Mouse (Mus musculus): ENCODE measurements around the gene Trio.
A peak's percentile ranks its signal among the peaks of the same experiment; 100 is the strongest.
"Not testable (repeated sequence)": the region's sequence is repeated elsewhere in the genome, so short reads cannot be mapped to it uniquely, and the experiment has no call there.

Gene Trio

DNA sequence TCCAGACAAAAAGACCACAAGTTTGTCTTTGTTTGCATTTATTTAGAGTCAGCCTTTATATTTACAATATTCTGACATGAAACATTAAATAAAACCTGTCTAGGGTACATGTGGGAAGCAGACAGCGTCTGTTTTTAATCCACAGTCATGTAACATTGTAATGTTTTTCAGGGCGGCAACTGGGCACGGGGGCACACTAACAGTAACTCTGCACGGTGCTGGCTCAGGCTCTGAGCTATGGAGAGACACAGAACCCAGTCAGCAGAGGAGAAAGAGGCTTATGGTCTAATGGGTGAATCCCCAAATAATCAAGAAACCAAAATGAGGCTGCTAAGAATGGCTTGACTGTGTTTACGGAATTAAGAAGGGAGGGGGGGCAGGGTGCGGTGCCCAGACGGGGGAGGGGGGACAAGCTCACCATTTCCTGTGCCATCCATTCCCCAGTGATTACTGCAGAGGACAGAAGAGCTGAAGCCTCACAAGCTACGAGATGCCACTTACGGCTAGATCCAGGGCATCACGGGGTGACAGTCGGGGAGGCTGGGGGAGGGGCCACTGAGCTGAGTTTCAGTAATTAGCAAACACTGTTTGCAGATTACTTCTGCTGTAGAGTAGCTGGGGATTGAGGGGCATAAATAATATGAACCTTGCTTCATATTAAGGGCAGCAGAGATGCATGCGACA is 255.0 kb downstream of the Trio start:
- DNase-seq (ENCODE audit: low spot score): no peak

DNA sequence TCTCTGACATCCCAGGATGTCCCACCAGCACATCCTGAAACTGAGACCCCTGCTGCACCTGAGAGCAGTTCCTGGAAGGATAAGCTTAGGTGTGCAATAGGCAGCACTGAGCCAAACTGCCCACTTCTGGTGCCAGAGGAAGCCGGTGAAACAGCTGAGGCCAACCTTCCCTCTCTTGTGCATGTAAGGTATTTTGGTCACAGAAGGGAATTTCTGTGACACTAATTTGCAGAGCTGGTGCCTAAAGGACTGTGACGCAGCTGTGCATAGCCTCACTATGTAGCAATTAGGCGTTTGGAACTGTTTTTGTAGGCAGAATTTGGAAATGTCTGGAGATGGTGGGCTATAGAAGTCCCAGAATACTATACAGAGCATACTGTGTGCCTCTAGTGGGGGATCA is 264.2 kb downstream of the Trio start:
- DNase-seq (ENCODE audit: low spot score): no peak

DNA sequence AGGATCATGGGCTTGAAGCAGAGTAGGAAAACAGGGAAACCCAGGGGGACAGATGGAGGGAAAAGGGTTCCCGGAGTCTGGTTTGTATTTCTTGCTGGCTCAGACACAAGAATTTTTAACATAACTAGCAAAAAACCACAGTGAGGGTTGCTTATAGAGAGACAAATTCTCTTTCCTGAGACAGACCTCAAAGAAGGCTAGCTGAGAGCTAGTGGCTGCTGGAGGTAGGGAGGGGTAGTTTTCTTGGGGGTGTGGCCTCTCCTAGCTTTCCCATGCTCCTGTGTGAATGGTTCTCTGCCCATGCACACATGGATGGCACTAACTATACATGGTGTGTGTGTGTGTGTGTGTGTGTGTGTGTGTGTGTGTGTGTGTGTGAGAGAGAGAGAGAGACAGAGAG is 265.0 kb downstream of the Trio start:
- DNase-seq (ENCODE audit: low spot score): no peak

DNA sequence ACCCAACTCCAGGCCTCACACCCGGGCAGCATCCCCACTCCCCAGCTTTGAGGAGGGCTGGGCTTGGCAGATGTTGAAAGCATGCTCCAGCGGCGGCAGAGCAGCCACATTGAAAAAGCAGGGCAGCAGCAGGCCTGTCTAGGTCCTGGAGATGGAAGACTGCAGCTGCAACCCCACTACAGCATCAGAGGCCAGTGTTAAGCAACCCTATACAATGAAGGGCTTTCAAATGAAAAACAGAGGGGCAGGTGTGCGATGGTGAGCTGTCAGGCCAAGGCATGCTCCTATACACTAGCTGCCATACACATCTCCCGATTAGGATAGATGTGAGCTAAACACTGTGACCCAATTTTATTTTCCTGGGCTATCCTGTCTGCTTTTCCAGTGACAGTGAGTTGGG is 265.8 kb downstream of the Trio start:
- DNase-seq (ENCODE audit: low spot score): no peak

DNA sequence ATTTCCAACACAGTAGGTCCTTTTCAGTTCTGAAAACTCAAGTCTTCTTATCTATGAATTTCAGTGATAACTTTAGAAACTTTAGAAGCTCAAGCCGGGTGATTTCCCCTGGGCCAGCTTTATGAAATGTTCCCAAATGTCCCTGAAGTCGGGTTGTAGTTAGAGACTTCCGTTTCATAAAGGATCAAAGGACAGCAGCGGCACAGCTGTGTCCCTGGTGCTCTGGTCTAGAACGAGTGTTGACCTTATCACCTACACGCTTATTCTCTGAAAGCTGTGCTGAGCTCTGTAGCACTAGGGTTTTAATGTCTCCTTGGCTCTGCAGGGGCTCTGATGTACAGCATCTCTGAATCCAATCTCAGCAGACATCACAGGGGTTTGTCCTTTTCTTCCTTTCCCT is 267.0 kb downstream of the Trio start:
- DNase-seq (ENCODE audit: low spot score): no peak

DNA sequence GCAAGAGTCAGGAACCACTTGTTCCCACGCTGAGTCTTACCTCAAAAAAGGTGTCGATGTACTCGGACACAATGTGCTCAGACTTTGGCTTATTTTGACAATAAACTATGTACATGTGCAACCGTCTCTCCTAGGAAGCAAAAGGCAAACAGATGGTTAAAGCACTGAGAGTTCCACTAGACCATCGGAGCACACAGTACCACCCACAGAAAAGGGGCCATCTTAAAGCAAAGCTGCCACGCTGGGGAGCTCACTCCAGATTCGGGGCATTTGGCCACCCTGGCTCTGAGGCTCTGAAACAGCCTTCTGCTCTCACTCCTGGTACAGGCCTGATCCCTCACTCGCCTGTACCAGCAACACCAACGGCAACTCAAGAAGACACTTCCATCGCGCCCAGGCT is 269.2 kb downstream of the Trio start:
- DNase-seq (ENCODE audit: low spot score): no peak

DNA sequence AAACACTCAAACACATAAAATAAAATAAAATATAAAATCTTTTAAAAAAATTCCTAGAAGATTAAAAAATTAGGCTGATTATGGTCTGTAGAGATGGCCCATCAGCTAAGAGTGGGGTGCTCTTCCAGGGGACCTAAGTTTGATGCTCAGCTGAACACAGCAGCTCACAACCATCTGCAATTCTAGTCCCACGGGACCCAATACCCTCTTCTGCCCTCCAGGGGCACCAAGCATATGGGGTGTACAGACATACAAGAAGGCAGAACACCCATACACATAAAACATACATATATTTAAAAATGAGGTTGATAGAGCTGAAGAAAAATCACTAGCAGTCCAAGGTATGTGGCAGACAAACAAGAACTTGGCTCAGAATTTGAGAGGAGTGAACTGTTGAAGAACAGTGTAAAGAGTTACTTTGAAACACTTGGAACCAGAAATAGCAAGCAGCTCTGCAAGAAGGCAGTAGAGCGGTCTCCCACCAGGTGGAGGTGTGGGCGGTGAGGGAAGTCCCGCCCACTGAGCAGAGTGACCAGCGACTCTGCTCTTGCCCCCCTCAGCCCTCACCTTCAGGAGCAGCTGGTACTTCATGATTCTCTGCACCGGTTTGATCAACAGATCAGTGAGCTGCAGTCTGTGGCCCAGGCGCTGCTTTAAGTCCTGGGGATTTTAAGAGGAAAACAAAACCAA is 270.9 kb downstream of the Trio start:
- peak; percentile 57 for DNase-seq (ENCODE audit: low spot score)

DNA sequence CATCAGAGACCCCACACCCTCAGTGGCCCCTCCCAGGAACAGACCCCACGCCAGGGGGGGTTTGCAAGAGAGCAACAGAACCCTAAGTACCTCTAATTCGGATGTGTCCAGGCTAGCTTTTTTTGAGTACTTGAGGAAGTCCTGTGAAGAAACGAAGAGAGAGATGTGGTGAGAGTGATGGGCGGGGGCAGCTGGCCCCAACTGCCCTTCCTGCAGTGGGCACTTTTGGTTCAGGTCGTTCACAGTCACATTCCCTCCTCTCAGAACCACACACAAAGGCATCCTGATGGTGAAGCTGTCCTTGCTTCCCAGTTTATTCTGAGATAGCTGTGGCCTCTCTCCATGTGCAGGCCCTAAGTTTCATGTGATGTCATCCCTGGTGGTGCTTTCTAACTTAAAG is 271.7 kb downstream of the Trio start:
- DNase-seq (ENCODE audit: low spot score): no peak

DNA sequence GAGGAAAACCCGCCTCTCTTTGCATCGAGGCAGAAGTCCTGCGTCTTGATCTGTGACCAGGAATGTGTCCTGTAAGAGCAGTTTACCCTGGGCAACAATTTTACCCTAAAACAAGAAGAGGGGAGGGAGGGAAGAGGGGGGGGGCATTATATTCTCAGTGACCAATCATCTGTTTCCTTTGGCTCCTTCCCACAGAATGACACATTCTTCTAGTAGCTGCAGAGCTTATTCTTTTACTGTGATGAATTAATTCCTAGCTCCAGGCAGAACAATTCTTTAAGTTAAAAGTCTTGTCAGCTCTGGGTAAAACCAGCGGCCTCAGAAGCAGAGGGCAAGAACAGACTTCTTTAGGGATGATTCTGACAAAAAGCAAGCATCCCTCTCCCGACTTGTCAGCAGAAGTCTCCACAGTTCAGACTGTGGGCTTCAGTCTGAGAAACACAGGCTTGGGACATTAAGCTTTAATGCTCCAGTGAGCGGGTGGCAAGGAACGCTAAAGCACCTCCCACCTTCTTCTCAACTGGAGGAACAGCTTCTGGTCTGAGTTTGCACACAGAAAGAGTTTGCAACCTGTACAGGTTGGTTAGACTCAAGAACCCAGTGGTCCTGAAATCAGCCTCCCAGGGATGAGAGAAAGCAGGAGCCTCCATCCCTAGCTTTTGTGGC is 272.8 kb downstream of the Trio start:
- no peak for DNase-seq (ENCODE audit: low spot score)

DNA sequence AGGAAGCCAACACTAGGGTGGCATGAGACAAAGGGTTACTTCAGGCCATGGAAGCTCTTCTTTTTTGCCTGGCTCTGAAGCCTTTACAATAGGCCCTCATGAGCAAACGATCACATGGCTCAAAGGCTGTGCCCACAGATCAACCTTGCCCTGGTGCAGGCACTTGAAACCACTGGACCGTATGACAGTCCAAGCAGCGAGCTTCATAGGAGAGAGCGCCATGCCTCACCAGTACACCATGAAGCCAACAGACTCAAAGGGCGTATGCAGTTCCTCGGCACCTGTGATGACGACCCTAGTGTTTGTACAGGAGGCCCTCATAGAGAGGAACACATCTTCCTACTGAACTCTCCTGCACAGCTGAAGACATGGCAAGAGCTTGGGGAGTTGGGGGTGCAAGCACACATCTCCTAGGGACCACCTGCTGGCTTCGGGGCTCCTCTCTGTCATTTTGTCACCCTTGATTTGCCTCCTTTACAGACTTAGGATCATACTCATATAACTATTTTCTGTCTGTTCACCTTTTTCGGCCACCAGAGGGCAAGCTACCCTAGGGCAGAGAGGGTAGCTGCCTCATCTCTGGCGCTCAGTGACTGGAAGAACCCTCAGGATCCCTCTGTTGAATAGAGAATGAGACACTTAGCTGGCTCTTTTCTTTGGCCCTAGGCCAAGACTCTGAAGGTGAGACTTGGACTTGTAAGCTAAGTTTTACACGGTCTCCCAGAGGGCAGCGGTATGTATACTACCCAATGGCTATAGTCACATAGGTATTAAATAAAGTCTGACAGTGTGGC is 273.8 kb downstream of the Trio start:
- peak; percentile 83 for DNase-seq (ENCODE audit: low spot score)

DNA sequence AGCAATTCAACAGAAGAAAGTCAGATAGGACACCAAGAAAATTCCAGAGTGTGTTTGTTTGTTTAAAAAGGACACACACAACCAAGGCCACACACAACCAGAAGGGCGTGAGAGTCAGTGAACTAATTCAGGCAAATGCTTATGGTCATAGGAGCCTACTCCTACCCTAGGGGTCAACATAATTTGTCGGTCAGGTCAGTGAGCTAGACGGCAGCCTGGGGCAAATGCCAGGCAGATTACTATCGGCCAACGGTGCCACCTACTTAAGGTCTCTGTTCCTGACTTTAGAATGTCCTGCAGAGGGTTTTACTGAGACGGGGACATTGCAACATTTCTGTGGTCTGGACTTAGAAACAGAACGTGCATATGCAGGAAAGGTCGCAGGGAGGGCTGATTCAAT is 276.9 kb downstream of the Trio start:
- DNase-seq (ENCODE audit: low spot score): no peak

DNA sequence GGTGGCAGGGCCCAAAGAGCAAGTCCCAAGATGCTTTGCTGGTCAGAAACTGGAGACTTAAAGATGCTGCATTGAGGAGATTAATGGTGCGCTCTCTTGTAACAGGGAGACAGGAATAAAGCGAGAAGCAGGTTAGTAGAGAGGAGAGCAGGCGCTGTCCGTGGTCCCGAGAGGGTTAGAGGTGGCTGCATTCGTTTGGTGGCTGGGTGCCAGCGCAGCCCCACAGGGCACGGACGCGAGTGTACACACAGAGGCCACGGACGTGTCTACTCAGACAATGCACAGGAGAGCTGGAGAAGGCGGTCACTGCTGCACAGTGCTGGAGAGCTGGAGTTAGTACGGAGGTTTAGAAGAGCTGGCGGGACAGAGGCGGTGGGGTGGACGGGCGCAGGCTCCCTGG is 278.1 kb downstream of the Trio start:
- no peak for DNase-seq (ENCODE audit: low spot score)

DNA sequence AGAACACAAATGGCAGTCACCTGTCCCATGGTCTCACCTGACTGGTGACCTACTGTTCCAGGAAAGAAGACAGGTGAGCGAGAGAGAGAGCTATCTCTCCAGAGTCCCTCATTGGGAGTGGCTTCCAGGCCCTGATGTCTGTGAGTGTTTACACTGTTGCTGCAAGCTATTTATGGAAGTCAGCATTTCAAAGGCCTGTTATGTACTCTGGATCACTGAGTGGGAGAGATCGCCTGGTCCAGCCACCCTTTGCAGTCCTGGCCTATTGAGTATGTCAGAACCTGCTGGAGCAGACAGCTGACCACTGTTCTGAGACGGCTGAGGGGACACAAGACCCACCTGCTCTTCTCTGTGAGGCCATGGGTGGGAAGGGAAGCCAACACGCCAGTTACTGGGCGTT is 280.7 kb downstream of the Trio start:
- no peak for DNase-seq (ENCODE audit: low spot score)

DNA sequence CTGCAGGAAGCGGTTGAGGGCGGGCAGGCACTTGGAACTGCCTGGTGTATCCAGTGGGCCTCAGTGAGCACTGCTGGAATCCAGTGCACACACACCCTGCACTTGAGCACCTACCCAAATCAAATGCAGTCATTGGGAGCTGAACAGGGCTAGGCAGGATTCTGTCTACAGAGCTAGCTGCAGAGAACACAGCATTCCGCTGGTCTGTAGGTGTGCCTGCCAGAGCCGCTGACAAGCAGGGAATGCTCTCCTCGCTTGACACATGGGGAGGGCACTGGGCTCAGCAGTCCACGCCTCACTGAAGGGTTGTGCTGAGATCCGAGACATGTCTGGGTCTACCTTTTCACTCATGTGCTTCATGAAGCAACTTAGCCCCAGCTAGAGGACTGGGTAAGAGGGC is 285.6 kb downstream of the Trio start:
- DNase-seq (ENCODE audit: low spot score): no peak

DNA sequence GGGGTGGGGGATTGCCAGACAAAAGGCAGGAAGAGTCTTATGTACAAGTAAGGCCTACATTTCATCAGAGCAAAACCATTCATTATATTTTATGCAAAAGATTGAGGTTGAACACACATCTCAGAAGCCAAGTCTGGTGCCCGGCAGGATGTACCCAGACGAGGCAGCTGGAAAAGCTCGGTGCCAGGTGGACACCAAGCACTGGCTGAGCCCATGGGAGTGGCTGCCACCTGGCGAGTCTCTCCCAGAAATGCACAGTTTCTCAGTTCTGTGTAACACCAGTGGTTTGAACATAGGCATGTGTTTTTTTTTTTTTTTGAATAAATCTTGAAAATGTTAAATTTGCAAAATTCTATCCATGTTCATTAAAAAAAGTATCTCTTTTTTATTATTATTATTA is 293.8 kb downstream of the Trio start:
- DNase-seq (ENCODE audit: low spot score): no peak

DNA sequence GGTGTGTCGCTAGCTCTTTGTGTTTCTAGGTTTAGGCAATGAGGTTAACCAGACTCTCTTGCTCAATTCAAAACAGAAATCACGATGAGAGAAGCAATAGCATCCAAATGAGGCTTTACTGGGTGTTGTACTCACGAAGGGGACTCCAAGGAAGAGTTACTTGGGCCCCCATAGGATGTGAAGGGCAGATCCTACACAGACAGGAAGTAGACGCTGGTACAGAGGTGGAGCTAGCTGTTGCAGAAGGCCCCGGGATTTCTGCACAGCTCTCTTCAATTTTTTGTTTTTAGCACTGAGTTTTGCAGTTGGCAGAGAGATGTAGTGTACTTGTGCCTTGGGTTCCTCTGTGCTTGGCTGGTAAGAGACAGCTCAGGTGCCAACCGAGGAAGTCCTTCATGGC is 299.4 kb downstream of the Trio start:
- DNase-seq (ENCODE audit: low spot score): no peak

DNA sequence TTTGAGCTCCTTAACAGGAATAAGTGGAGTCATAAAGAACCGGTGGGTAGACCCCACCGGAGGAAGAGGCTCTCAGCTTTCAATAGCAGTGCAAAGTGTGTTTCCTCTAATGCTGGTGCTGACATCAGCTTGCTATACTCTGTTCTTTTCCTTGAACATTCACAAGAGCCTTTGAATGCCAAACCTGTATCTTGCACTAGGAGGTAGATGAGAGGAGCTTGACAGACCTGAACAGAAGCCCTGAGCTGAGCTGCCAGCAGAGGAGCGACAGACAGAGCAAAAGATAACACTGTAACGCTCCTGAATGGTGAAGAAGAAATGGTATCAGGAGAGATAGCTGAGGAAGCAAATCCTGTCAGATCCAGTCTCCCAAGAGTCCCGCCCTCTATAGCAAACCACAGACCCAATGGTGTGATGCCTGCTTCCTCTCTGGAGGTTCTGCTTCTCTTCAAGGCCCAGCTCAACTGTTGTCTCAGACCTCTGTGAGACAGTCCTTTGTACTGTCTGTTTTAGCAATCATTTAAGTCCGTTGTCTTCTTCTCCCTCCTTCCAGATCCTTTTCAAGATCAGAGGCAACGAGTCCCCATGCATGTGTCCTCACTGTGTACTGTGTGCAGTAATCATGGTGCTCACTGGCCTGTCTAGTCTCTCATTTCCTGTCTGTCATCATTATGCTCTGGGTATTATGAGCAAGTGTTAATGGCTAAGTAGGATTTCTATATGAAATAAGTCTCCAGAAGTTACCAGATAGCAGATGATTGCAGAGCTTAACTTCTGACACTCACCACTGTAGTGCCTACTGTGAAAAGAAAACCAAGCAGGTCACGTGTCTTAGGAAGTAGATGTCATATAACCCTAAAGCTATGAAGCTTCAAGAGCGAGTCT is 300.6 kb downstream of the Trio start:
- no peak for DNase-seq (ENCODE audit: low spot score)

DNA sequence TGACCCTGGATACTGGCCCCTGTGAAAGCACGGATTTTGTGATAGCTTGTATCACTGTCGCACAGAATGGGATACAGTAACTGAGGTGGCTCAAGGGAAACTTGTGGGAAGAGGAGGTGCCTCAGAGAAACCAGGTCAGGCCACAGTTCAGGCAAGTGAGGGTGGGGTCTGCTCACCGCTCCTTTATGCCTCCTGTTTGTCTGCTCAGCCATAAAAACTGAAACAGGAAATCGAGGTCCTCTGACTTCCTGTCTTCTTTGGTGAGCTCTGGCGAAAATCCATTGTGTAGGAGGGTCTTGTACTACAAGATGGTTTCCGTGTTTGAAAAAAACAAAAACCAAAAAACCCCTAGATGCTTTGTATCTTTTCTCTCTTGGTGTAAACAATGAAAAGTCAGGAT is 301.4 kb downstream of the Trio start:
- DNase-seq (ENCODE audit: low spot score): no peak

DNA sequence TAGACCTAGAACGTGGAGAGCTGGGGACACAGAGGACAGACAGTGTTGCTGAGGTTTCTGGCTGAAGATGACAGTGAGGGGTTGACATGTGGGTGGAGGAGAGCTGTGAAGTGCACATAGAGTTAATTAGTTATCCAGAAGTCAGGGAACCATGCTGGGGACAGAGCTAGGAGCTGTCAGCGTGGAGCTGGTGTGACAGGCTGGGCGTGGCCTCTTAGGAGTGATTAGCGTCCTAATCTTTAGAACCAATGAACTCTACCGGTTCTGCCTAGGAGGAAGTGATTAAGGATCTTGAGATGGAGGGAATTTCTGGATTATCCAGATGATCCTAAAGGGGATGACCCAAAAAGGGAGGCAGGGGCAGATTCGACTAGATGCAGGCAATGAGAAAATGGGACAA is 301.9 kb downstream of the Trio start:
- no peak for DNase-seq (ENCODE audit: low spot score)

DNA sequence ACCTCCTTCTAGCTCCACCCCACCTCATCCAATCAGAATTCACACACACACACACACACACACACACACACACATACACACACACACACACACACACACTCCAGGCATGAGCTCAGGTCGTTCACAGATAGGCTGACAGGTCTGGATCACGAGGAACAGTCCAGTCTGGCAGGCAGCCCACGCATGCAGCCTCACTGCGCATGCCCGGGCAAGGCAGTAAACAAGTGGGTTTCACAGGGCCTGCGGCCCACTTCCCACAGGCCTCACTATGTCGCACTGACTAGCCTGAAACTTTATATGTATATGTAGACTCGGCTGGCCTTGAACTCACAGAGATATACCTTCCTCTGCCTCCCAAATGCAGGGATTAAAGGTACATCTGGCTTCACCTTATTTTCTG is 305.4 kb downstream of the Trio start:
- DNase-seq (ENCODE audit: low spot score): not testable (repeated sequence)

DNA sequence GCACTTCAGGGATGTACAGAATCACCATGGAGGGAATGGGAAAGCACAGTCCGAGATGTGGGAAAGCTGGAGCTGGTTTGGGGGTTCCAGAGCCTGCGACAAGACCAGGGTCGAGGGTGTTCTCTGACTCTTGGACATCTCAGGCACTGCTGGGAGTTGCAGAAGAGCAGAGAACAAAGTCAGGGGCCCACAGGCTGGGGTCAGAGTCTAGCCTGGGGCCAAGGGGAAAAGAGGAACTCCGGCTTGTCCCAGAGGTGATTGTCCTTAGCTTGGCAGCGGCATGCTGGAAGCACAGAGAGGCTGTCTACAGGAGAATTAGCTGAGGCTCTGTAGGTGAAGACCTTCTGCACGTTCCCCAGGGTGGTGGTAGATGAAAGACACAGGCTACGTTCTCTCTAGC is 307.0 kb downstream of the Trio start:
- no peak for DNase-seq (ENCODE audit: low spot score)

DNA sequence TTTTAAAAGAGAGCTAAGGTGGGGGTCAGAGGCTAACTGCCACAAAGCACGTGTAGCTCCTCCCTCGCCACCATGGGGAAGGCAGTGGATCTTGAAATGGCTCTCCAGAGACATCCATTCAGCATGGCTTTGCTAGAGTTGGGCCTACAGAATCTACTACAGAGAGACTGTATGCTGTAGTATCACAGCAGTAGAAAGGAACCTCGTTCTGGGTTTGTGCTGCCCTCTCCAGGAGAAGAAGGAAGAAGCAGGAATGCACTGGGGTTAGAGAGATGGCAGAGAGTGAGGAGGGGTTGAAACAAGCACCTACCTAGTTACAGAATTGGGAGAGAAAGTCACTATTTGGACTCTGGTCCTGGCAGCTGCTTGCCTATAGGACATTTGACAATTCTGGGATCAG is 310.3 kb downstream of the Trio start:
- DNase-seq (ENCODE audit: low spot score): peak; percentile 51
